Mouse (Mus musculus) cerebellum, postnatal 36 days (tissue): ENCODE data around the gene Exd2.

Experiments
- DNase-seq, 2 experiments: peaks; one replicate each; pipeline ENCODE4 v3.0.0; 2021 to 2022; ENCODE audit warnings: mixed read lengths in 2 of 2

Exd2 gene

DNA sequence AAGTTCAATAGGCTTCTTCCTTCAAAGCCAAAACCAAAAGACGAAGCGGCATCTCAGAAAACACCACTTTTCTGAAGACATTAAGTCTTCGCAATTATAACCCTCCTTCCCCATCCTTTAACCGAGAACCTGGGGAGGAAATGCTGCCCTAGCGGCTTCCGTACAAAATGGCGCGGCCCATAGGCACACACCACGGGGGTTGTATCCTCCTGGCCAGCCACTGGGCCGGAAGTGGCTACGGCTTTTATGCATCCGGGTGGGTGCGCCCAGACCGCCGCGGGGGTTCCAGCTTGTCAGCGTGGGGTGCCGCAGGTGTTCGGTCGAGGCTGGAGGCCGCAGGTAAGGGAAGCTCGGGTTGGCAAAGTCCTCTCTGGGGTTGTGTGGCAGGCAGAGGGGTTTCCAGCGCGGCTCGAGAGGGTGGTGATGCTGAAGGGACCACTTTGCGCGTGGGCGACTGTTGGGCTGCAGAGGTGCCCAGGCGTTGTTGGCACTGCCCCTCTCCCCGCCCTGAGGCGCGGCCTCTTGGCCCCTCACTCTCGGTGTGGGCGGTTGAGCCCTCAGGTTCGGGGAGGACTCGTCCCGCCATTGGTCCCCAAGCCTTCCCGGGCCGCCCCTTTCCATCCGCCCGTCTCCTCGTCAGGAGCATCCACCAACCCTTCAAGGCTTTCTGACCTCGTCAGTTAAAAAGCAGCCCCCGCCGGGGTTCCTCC is at the start of gene Exd2:
Gene Exd2, plus strand, starts transcription at position 154 of the 710 bp plus-strand sequence.
- peak; percentile 91 to 93 for DNase-seq

GRCm38 (mm10) chr12:80415100-80415499 is 47.8 kb upstream of the Exd2 start:
- no peak for DNase-seq

DNA sequence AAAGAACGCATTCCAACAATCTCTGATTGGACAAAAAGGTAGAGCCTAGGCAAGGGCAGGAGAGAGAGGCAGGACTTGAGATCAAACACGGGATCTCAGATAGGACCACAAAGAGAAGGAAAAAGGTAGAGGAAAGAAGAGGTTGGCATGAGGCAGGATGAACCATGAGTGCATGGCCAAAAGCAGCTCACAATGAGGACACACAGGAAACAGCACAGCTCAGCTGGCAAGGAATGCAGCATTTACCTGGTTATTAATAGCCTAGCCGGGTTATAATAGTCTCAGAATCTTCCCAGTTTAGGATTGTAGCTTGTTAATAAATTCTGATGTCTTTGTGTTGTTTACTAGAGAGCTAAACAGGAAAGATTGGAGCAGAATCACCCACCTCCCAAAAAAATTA is 35.2 kb upstream of the Exd2 start:
- DNase-seq: peak; percentile 15 to 34

- DNase-seq: no peak
These were observed 29.6 kb upstream of the Exd2 start for GRCm38 (mm10) chr12:80433266-80433665.

GRCm38 (mm10) chr12:80434601-80434960 is 28.3 kb upstream of the Exd2 start:
- peak; percentile 38 for DNase-seq

- peak; percentile 67 to 68 for DNase-seq
These were observed 27.8 kb upstream of the Exd2 start for GRCm38 (mm10) chr12:80434961-80435691.

DNA sequence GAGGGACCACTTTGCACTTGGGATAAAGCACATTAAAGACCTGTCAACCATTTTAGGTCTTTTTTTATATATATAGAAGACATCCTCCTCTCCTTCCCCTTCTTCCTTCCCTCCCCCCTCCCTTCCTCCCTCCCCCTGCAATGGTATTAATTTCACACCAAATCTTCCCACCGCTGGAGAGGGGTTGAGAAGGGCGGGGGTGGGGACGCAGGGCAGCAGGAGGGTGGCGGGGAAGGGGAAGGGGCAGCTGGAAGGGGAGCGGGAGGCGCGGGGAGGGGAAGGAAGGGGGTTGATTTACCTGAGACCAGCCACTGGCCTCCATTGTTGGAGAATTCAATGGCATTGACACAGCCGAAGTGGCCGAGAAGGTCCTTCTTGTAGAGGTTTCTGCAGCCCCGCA is 27.0 kb upstream of the Exd2 start:
- DNase-seq: no peak

- DNase-seq: peak; percentile 70 to 79
These were observed 26.4 kb upstream of the Exd2 start, which contains the start of gene Dcaf5 for GRCm38 (mm10) chr12:80436336-80436976. Gene Dcaf5, minus strand, starts transcription at chr12:80436601.

DNA sequence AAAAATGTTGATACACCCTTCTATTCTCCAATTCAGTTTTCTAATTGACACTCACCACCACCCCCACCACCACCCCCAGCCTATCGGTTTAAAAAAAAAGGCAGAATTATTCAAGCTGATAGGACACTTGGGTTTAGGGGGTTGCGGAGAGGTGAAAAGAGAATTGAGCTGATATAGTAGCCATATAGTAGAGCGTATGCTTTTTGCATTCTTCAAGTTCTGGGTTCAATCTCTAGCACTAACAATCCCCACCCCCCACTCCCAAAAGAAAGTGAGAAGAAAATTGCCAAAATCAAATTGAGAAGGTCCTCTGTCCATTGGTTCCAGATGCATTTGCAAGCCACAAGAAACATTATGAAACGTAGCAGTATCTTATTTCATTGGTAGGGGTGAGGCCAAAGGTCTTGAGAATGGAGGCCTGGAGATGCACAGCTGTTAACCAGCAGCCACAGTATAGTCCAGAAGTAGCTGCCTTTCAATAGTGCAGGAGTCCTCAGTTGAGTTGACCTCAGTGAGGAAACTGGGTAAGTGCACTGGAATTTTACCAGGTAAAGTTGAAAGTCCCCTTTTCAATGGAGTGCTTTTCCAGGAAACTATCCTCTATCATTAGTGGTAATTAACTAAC is 25.7 kb upstream of the Exd2 start:
- DNase-seq: no peak

- DNase-seq: no peak
These were observed 21.9 kb upstream of the Exd2 start for GRCm38 (mm10) chr12:80440957-80441356.

DNA sequence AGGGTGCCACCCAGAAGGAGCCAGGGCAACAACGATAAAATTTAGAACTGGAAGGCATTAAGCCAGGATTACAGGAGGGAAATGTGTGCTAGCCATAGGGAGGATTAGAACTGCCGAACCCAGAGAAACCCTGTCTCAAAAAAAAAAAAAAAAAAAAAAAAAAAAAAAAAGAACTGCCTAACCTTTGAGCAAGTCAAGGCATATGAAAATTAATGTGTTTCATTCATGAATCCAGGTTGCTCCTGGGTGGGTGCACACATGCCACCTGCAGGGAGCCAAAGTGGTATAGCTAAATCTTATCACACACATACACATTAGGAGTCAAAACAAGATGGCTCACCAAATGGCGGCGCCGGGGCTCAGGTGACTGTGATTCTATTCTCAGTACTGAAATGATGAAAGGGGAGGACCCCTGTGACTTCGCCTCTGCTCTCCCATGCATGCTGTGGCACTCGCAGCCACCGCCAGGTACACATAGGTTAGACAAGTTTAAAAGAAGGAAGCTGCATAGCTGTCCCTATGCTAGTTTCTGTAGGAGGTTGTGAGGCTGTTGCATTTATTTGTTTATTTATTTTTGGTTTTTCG is 18.3 kb upstream of the Exd2 start:
- DNase-seq: no peak

DNA sequence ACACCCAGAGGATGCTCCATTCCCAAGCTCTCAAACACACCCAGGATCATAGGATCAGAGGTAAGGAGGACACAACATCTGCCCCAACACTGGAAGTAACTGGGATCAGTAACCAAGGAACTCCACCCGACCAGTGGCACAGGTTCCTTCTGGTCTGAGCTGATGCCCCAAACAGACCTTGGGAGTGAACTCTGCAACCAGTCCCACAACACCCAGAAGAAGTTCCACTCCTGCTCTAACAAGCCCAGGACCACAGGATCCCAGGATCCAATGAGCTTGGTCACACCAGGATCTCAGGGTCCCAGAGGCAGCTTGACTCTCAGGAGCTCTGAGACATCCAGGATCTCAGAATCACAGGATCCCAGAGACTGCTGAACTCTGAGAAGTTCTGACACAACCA is 9.4 kb upstream of the Exd2 start:
- no peak for DNase-seq

DNA sequence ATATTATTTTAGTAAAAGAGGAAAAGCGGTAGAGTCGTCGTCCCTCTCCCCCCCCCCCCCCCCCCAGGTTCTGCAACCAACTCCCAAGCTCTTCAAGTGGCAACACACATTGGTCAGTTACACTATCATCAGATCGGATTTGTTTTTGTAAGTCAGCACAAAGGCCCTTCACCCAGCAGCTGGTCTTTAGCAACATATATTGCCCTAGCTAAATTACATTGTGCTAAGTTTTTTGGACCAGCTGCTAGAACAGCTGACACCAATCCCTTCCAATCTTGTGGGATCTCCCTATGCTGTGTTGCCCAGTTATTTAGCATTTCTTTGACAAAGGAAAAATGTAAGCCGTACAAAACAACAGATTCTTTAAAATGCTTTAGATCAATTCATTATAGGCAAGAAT is 4.9 kb upstream of the Exd2 start:
- no peak for DNase-seq

DNA sequence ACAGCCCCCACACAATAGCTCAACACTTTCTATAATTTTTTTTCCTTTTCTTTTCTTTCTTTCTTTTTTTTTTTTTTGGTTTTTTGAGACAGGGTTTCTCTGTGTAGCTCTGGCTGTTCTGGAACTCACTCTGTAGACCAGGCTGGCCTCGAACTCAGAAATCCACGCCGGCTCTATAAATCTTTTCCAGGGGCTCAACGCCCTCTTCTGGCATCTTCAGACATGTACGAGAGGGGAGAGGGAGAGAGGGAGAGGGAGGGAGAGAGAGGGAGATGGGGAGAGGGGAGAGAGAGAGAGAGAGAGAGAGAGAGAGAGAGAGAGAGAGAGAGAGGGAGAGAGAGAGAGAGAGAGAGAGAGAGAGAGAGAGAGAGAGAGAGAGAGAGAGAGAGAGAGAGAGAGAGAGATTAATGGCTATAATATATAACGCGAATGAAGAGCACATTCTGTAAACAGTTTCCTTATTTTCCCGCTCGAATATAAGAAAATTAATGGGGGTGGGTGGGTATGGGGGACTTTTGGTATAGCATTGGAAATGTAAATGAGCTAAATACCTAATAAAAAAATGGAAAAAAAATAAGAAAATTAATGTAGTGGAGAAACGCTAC is 501 bp upstream of the Exd2 start:
- peak; percentile 30 to 34 for DNase-seq

GRCm38 (mm10) chr12:80463666-80464269 is 873 bp downstream of the Exd2 start:
- peak; percentile 18 to 22 for DNase-seq

DNA sequence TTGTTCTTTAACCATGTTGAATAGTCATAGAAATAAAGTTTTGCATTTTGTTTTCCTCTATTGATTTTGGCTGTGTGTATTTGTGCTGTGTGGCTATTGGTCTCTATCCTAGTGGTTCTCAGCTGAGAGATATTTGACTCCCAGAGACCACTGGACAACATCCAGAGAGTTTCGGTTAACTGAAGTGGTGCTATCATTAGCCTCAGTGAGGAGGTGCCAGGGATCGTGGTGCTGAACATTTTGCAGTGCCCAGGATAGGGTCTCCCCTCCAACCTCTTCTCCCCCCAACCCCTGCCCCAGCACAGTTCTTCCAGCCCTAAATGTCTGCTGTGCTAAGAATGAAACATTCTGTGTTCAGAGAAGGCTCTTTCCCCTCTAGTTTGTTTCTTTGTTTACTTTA is 7.3 kb downstream of the Exd2 start:
- no peak for DNase-seq

- DNase-seq: no peak
These were observed 9.0 kb downstream of the Exd2 start for GRCm38 (mm10) chr12:80471926-80472325.

- no peak for DNase-seq
These were observed 10.8 kb downstream of the Exd2 start for GRCm38 (mm10) chr12:80473731-80474130.

DNA sequence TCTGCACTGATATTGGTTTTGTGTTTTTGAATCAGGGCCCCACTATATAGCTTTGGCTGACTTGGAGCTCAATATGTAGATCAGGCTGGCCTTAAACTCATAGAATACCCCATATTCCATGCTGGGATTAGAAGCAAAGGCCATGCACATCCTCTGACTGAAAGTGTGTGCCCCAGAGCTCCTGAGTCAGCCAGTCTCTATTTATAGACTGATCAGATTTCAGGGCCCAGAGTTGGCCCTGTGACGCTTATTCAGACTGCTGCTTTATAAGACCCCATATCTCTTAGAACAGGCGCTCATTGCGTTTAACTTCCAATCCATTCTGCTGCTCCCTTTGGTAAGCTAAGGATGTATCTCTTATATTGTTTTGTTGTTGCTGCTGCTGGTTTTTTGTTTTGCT is 17.1 kb downstream of the Exd2 start:
- no peak for DNase-seq

- no peak for DNase-seq
These were observed 20.5 kb downstream of the Exd2 start for GRCm38 (mm10) chr12:80483397-80483796.

GRCm38 (mm10) chr12:80493311-80493710 is 30.4 kb downstream of the Exd2 start:
- no peak for DNase-seq

GRCm38 (mm10) chr12:80495691-80496090 is 32.8 kb downstream of the Exd2 start:
- no peak for DNase-seq
